Mouse (Mus musculus) forebrain, embryonic 11.5 days (tissue): ENCODE data around the gene Rmdn2. TPM values are rescaled to one million over a fixed set of nuclear protein-coding genes. Genes with fewer than 3 reads are reported as not detected.
A peak's percentile ranks its signal among the peaks of the same experiment; 100 is the strongest.

Experiments
- ATAC-seq: fragments of 200-750 bp; cut with Nextera tagmentation; replicated peaks from 2 replicates; pipeline ENCODE4 v1.8.0; 2017; ENCODE audit warnings: moderate TSS enrichment; ENCODE audit not compliant: low FRiP score
- DNase-seq: peaks from one replicate; pipeline ENCODE4 v3.0.0-alpha.2; 2017; ENCODE audit warnings: low spot score
- H3K27ac ChIP-seq: fragments of 300-500 bp; sonication (generic); 2 replicates; pipeline ENCODE4 v1.5.1; 2014; ENCODE audit warnings: low read depth, low read length
- H3K27me3 ChIP-seq: fragments of 300-500 bp; sonication (generic); 2 replicates; pipeline ENCODE4 v1.6.1; 2014; ENCODE audit warnings: mild to moderate bottlenecking, low read length, mixed read lengths; ENCODE audit not compliant: control insufficient read depth, insufficient read depth
- H3K36me3 ChIP-seq: fragments of 300-500 bp; sonication (generic); 2 replicates; pipeline ENCODE4 v1.6.1; 2014; ENCODE audit warnings: mild to moderate bottlenecking, low read length, moderate library complexity, mixed read lengths; ENCODE audit not compliant: control insufficient read depth, insufficient read depth
- H3K4me1 ChIP-seq: fragments of 300-500 bp; sonication (generic); replicated peaks from 2 replicates; pipeline ENCODE4 v1.6.1; 2014; ENCODE audit warnings: low read length, mixed read lengths; ENCODE audit not compliant: control insufficient read depth, insufficient read depth
- H3K4me2 ChIP-seq: fragments of 300-500 bp; sonication (generic); 2 replicates; pipeline ENCODE4 v1.6.1; 2014; ENCODE audit warnings: low read depth, mild to moderate bottlenecking, low read length, moderate library complexity, mixed read lengths; ENCODE audit not compliant: severe bottlenecking
- H3K4me3 ChIP-seq: fragments of 300-500 bp; sonication (generic); 2 replicates; pipeline ENCODE4 v1.5.1; 2014; ENCODE audit warnings: low read depth, low read length
- H3K9ac ChIP-seq: fragments of 300-500 bp; sonication (generic); 2 replicates; pipeline ENCODE4 v1.6.1; 2014; ENCODE audit warnings: low read length
- H3K9me3 ChIP-seq: fragments of 300-500 bp; sonication (generic); 2 replicates; pipeline ENCODE4 v1.6.1; 2016; ENCODE audit warnings: low read length, mixed read lengths; ENCODE audit not compliant: control insufficient read depth
- WGBS: fragments of 180-500 bp; shearing (Covaris S2); extraction: QIAGEN DNeasy Blood & Tissue Kit; methylation state at CpG from one replicate; pipeline ENCODE4 v1.1.7; 2014; 5-methylcytosine and 5-hydroxymethylcytosine counted together
- polyA plus RNA-seq: library from polyadenylated mRNA; unstranded; fragments of >200 nt; fragmentation: Nextera tagmentation; extraction: Ambion mirVana; gene quantifications from 2 replicates; pipeline ENCODE4 v1.2.1, GENCODE M21; 2014

The Rmdn2 gene
- polyA plus RNA-seq = 4.8 and 5.0 TPM in 2 replicates

GRCm38 (mm10) chr17:79611545-79611944 lies at the start of gene Rmdn2:
Gene Rmdn2, plus strand, starts transcription at chr17:79611863.
- Histone ChIP-seq H3K4me3 (no peak within 1 kb of the TSS), H3K9ac (no peak within 1 kb of the TSS), H3K4me1 (no peaks in the 10 kb centered on the region), H3K4me2 (no peak within 1 kb of the TSS), H3K36me3 (no peaks in the 10 kb centered on the region), H3K27ac (no peak within 1 kb of the TSS), H3K27me3 (no peaks in the 10 kb centered on the region), H3K9me3 (no peaks in the 10 kb centered on the region)
- no peak for DNase-seq
- ATAC-seq = no peak
- WGBS = 79% methylated on average over 4 of the region's 4 CpGs

- Histone ChIP-seq H3K9me3 (no peaks in the 10 kb centered on the region; the same call in 1 of the 2 replicates), H3K9ac (no peak overlapping the region), H3K27ac (no peak overlapping the region), H3K4me3 (no peak overlapping the region), H3K4me1 (no peaks in the 10 kb centered on the region), H3K27me3 (no peaks in the 10 kb centered on the region), H3K4me2 (no peak overlapping the region), H3K36me3 (no peaks in the 10 kb centered on the region)
- DNase-seq = no peak
- 66% methylated on average over 7 of the region's 7 CpGs for WGBS
- no peak for ATAC-seq
Observed at GRCm38 (mm10) chr17:79563067-79563620, 48.5 kb upstream of the Rmdn2 start.

DNA sequence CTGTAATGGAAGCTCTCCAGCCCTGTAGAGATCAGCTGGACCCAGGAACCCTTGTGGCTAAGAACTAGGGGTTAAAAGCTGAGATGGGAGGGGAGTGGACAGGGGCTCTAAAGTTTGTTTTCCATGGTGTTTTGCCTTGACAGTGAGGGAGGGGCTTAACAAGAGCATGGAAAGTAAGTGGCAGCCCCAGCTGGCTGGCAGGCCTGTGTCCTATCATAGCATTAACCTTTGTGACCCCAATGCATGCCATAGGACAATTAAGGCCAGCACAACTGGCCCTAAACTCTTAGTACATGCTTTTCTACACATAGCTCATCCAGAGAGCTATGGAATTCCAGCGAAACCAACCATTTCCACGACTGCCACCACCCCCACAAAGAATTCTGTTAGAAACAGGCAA lies 47.9 kb upstream of the Rmdn2 start:
- no peak overlapping the region for H3K9ac ChIP-seq
- WGBS = 48% methylated on average over 2 of the region's 2 CpGs
- ATAC-seq (0 out of 2 replicates have a peak, but pooled peaks have one; percentile 18), DNase-seq (no peak)
- H3K4me2 ChIP-seq = no peak overlapping the region
- H3K27ac ChIP-seq = no peak overlapping the region
- no peak overlapping the region for H3K4me3 ChIP-seq
- H3K27me3 ChIP-seq = no peaks in the 10 kb centered on the region
- no peaks in the 10 kb centered on the region; the same call in 1 of the 2 replicates for H3K9me3 ChIP-seq
- no peaks in the 10 kb centered on the region for H3K4me1 ChIP-seq
- no peaks in the 10 kb centered on the region for H3K36me3 ChIP-seq

- no peak overlapping the region for H3K9ac ChIP-seq
- H3K4me1 ChIP-seq = no peaks in the 10 kb centered on the region
- H3K9me3 ChIP-seq = no peaks in the 10 kb centered on the region; the same call in 1 of the 2 replicates
- H3K36me3 ChIP-seq = no peaks in the 10 kb centered on the region
- no peak overlapping the region for H3K4me3 ChIP-seq
- ATAC-seq (no peak), DNase-seq (no peak)
- no peak overlapping the region for H3K27ac ChIP-seq
- 47% methylated on average over 9 of the region's 9 CpGs for WGBS
- no peak overlapping the region for H3K4me2 ChIP-seq
- no peaks in the 10 kb centered on the region for H3K27me3 ChIP-seq
Observed at GRCm38 (mm10) chr17:79565241-79565961, 46.3 kb upstream of the Rmdn2 start.

DNA sequence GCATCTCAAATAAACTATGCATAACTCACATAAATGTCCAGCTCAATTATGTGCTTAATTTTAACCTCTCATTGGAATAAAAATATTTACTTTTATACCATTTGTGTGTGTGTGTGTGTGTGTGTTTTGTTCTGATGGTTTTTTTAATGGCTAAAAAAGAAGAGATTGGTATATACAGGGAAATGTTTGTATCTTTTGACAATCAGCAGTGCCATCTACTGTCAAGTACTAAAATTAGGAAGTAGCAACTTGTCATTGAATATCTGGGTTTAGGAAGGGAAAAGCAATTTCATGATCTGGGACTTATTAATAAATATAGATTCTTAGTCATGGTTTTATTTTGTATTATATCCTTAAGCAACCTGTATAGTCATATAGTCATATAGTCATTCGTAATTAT lies 43.3 kb upstream of the Rmdn2 start:
- no peaks in the 10 kb centered on the region for H3K9me3 ChIP-seq
- no peaks in the 10 kb centered on the region for H3K36me3 ChIP-seq
- DNase-seq (no peak), ATAC-seq (no peak)
- H3K4me3 ChIP-seq = no peak overlapping the region
- H3K4me2 ChIP-seq = no peak overlapping the region
- 84% methylated on average over 1 of the region's 1 CpGs for WGBS
- no peak overlapping the region for H3K9ac ChIP-seq
- H3K27ac ChIP-seq = no peak overlapping the region
- no peaks in the 10 kb centered on the region for H3K4me1 ChIP-seq
- H3K27me3 ChIP-seq = no peaks in the 10 kb centered on the region

DNA sequence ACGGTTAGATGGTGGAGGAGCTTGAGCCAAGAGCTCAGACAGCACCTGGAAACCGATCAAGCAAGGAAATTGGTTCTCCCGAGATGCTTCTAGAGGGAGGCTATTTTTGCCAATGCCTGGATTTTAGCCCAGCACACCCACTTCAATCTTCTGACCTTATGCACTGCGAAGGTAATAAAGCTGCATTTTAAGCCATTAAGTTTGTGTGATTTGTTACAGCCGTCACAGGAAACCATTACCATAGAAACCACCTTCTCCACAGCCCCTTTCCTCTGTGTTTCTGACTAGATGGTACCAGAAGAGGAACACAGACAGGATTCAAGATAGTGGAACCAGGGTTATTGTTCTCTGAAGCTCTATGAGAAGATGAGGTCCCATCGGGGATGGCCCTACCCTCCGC lies 33.3 kb upstream of the Rmdn2 start:
- H3K27ac ChIP-seq = no peak overlapping the region
- no peaks in the 10 kb centered on the region for H3K4me1 ChIP-seq
- H3K9me3 ChIP-seq = no peaks in the 10 kb centered on the region
- DNase-seq (no peak), ATAC-seq (no peak)
- H3K4me2 ChIP-seq = no peak overlapping the region
- no peak overlapping the region for H3K9ac ChIP-seq
- WGBS = 86% methylated on average over 7 of the region's 7 CpGs
- no peak overlapping the region for H3K4me3 ChIP-seq
- no peaks in the 10 kb centered on the region for H3K36me3 ChIP-seq
- H3K27me3 ChIP-seq = no peaks in the 10 kb centered on the region

- Histone ChIP-seq H3K4me2 (no peak overlapping the region), H3K4me1 (no peaks in the 10 kb centered on the region), H3K9ac (no peak overlapping the region), H3K4me3 (no peak overlapping the region), H3K27me3 (no peaks in the 10 kb centered on the region), H3K9me3 (no peaks in the 10 kb centered on the region), H3K27ac (no peak overlapping the region), H3K36me3 (no peaks in the 10 kb centered on the region)
- peak; percentile 76; the same call in 1 of the 2 replicates for ATAC-seq
- DNase-seq = peak; percentile 82
- 66% methylated on average over 6 of the region's 6 CpGs for WGBS
Observed at GRCm38 (mm10) chr17:79580264-79580920, 31.3 kb upstream of the Rmdn2 start.

DNA sequence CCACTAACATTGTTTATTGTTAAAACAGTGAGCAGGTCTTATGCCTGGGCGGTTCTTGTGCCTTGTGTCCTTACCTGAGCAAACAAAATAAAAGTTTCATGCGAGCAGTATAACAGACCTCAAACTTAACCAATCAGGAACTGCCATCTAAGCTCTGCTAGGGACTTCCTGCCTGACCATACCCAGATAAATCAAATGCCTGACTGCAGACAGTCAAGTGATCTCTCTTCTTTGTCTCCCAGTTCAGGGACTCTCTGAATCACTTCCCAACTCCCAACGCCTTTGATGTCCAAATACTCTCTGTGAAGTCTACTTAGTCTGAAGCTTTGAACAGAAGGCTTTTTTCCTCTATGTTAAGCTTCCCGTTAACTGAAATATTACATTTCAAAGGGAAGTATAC lies 28.2 kb upstream of the Rmdn2 start:
- WGBS = 66% methylated on average over 4 of the region's 4 CpGs
- DNase-seq (no peak), ATAC-seq (no peak)
- H3K4me2 ChIP-seq = no peak overlapping the region
- H3K27me3 ChIP-seq = no peaks in the 10 kb centered on the region
- H3K9me3 ChIP-seq = no peaks in the 10 kb centered on the region
- H3K36me3 ChIP-seq = no peaks in the 10 kb centered on the region
- H3K9ac ChIP-seq = no peak overlapping the region
- H3K4me3 ChIP-seq = no peak overlapping the region
- H3K4me1 ChIP-seq = no peaks in the 10 kb centered on the region
- no peak overlapping the region for H3K27ac ChIP-seq
